Mouse (Mus musculus): ENCODE results near the gene Lama5.

Lama5 gene

GRCm38 (mm10) chr2:180222250-180222649 is 3.4 kb downstream of the Lama5 start:
- no peak for DNase-seq

DNA sequence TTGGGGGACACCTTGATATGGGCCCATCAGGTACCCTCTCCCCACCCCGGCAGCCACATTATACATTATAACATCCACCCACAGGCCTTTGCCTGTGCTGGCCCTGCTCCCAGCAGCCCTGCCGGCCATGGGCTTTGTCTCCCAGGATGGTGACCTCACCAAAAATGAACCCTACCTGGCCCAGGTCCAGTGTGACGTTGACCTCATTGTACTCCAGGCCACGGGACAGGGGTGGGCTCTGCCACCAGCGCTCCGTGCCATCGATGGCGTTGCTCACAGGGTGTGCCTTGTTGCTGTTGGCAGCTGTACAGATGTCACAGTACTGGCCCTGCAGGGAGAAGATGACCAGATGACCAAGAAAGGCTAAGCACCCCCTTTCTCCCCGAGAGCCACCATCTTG is 4.6 kb downstream of the Lama5 start:
- no peak for DNase-seq

- DNase-seq, result no peak
These were observed 5.5 kb downstream of the Lama5 start for GRCm38 (mm10) chr2:180220165-180220564.

GRCm38 (mm10) chr2:180219145-180219943 is 6.3 kb downstream of the Lama5 start:
- DNase-seq, result peak; percentile 35

- DNase-seq, result peak; percentile 43
These were observed 7.0 kb downstream of the Lama5 start for GRCm38 (mm10) chr2:180218677-180219076.

DNA sequence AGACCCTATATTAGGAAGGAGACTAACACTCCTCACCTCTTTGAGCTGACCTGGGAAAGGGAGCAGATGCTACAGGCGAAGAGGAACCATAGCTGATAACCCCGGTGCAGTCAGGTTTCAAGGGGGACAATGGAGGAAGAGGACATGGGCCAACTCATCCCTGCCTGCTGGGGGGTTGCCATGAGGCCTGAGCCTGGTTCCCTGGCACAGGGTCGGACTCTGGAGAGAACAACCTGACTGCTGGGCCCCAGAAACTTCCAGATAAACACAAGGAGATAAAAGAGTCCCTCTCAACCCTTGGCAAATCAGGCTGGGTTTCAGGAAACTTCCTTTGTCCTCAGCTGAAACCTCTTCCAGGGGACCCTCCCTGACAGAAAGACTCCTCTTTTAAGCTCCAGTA is 7.4 kb downstream of the Lama5 start:
- DNase-seq, result no peak

- DNase-seq, result peak; percentile 56
These were observed 8.1 kb downstream of the Lama5 start for GRCm38 (mm10) chr2:180217587-180217986.

DNA sequence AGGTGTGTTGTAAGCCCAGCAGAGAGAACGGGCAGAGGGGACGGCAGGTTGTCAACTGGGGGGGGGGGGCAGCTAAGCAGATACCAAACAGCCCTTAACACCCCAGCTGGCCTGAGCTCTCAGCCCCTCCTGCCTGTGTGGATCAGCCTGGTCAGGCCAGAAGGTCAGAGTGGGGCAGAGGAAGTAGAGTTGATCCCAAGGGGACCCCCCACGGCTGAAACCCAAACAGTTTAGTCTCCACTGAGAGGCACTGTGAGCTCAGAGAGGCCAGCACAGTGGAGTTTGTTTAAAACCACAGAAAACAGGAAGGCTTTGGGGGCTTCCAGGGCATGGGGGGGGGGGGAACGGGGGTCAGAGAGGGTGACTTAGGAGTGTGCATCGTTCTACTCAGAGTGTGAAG is 8.7 kb downstream of the Lama5 start:
- no peak for DNase-seq

DNA sequence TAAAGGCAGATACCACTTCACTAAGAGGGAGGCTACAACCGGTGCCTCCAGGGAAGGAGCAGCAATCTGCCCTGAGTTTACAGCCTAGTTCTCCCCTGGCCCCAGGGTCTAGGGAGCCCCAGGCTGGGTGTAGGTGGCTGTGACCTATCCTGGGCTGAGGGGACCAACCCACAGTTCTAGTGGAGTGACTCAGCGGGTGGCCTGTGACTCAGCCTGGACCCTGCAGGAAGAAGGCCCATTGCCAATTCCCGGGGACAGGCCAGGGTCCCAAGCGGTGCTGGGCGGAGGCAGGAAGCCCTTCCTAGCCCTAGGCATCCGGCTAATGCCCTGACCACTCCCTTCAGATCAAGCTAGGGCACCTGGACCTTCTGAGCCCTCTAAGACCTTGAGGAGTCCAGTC is 9.7 kb downstream of the Lama5 start:
- no peak for DNase-seq

- DNase-seq, result no peak
These were observed 10.6 kb downstream of the Lama5 start for GRCm38 (mm10) chr2:180215011-180215461.

DNA sequence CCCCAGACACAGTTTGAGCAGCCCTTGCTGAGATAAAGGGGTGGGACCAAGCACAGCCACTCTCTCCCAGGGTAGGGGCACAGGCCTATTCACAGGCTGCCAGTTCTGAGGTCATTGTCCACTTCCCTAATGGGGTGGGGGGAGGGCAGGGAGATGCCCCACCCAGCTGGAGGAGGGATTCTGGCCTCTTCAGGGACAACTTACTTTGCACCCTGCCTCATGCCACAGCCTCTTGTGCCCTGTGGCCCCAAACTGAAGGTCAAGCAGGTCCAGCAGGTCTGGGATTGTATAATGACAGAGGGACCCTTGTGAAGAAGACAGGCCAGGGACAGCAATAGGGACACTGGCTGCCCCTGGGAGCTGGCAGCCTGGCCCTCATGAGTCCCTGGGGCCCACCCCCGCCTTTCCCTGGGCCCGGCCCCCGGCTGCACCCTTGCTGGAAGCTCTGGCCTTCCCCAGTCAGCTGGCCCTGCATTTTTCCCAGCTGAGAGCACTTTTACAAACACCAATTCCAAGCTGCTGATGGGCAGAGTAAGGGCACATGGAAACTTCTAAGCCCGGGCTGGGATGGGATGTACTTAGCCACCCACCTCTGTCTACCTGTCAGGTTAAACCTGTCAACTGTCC is 11.2 kb downstream of the Lama5 start:
- DNase-seq, result no peak

DNA sequence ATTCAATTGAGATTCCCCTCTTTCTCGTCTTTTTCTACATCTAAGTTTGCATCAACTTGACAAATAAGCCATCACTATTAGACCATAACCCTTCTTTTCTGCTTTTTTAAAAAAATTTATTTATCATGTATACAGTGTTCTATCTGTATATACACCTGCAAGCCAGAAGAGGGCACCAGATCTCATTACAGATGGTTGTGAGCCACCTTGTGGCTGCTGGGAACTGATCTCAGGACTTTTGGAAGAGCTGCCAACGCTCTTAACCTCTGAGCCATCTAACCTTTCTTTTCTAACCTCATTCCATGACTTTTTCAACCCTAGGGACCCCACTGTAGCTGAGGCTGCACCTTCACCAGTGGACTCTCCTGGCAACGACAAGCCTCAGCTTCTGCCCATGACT is 13.4 kb downstream of the Lama5 start:
- no peak for DNase-seq

GRCm38 (mm10) chr2:180208976-180209375 is 16.7 kb downstream of the Lama5 start:
- DNase-seq, result no peak

GRCm38 (mm10) chr2:180207840-180208239 is 17.8 kb downstream of the Lama5 start:
- peak; percentile 36 for DNase-seq

- DNase-seq, result no peak
These were observed 19.7 kb downstream of the Lama5 start for GRCm38 (mm10) chr2:180205956-180206280.

DNA sequence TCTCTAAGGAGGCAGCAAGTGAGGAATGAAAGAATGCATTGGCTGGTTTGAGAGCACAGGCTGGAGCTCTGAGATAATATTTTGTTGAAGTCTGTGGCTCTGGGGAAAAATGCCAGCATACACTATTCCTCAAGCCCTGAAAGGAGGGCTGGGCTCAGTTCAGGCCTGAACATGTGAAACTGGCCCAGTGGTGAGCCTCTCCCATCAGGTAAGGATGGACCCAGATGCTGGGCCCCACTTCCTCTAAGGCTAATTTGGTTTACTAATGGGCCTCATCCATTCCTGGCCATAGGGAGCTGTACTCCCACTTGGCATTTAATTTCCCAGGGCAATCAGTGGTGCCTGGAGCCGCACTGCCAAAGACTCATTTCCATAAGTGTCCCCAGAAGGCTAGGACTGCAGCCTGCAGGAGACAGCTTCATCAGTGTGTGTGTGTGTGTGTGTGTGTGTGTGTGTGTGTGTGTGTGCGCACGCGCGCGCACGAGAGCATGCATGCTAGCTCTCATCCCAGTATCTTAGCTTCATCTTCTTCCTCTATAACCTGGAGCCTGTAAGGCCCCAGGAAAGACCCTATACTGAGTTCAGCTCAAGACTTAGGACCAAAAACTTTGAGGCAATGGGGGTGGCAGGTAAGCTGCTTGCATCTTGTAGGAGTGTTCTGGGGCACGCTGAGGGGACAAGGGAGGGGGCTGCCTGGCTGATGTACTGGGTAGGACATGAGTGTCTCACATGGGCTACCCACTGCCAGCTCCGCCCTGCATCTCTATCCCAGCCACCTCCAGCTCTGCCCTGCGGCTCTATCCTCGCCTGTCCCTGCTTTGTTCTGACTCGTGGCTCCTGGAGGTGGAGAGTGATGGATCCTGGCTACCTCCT is 20.3 kb downstream of the Lama5 start:
- no peak for DNase-seq

DNA sequence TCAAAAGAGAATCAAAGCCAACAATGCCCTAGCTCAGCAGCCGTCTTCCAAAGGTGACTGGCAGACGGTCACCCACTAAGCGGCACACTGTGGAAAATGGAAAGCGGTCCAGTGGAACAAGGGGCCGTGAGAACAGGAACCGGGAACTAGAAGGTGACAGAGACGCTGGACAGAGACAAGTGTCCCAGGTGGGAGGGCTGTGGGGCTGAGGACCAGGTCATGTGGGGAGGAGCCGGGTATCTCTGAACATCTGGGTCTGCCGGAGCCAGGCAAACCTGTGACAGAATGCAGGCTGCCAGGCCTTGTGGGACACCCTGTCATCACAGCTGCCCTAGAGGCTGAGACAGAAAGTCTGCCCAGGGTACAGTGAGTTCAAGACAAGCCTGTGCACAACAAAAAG is 21.2 kb downstream of the Lama5 start:
- DNase-seq, result no peak

GRCm38 (mm10) chr2:180202805-180203204 is 22.9 kb downstream of the Lama5 start:
- DNase-seq, result no peak

- no peak for DNase-seq
These were observed 23.4 kb downstream of the Lama5 start for GRCm38 (mm10) chr2:180202263-180202662.

GRCm38 (mm10) chr2:180201303-180201702 is 24.4 kb downstream of the Lama5 start:
- DNase-seq, result no peak

- no peak for DNase-seq
These were observed 25.0 kb downstream of the Lama5 start for GRCm38 (mm10) chr2:180200681-180201080.

- no peak for DNase-seq
These were observed 26.9 kb downstream of the Lama5 start for GRCm38 (mm10) chr2:180198782-180199181.

DNA sequence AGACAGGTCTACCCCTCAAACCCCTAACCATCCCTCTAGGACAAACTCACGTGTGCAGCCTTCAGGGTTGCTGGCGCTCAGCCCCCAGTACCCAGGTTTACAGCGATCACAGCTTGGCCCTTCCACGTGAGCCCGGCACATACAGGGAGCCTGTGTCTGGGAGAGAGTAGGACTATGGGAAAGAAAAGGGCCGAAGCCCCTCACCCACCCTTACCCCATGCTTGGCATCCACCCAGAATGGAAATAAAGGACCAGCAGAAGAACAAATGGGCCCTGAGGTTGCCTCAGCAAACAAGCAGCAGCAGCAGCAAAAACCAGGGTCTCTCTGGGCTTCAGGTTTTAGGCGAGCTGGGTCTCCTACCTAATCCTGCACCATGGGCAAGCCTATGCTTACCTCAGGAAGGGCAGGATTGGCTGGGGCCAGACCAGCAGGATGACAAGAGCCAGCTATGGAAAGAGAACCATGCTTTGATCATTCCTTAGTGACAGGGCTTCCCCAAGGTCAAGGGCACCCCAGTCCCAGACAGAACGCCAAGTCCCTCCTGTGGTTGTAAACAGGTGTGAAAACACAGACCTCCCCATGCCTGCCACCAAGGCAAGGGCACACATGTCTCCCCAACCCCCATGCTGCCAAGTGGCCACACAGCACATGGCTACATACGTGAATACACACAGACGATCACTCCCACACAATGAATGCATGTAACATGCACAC is 28.2 kb downstream of the Lama5 start:
- DNase-seq, result no peak
